Mouse (Mus musculus): ENCODE data around the gene Fbxo10.
"Not testable (repeated sequence)": the region's sequence is repeated elsewhere in the genome, so short reads cannot be mapped to it uniquely, and the experiment has no call there.

Fbxo10 gene

DNA sequence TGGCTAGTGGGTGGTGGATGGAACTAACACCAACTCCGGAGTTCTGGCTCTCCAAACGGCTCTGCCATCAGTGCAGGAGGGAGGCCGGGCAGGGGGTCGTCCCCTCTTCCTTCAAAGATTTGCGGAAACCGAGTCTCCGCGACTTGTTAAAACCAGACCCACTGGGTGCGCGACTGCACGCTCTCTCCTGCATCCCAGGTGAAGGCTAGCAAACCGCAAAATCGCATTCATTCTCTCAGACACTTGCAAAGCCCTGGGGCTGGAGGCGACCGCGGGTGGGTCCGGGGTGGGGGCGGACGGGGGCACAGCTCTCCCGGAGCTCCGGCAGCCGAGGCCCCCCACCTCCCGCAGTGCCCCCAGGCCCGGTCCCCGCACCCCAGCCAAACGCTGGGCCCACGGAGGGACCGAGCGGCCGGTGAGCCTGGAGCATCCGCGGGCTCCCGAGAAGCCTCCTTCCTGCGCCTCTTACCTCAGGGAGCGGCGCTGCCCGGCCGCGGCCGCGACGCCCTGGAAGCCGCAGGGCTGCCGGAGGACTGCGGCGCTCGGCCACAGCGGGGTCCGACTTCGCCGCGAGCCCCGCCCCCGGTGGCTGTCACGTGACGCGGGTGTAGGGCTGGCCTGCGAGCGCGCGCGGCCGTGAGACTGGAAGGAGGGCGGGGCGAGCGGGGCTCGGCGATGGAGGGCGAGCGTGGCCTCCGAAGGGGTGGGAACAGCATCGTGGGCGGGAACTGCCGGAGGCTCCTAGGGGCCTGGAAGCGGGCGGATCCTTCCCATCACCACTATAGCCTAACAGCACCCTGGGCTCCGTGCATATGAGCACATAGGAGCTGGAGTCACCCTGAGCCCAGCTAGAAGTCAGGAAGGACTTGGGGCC, at the start of gene Fbxo10:
Fbxo10 (minus strand) TSS at position 584 of the 874 bp plus-strand sequence.
- DNase-seq (ENCODE audit: low spot score in 2 of 2): peak; percentile 93 to 96

- DNase-seq (ENCODE audit: low spot score in 2 of 2): no peak
These were observed 46.6 kb upstream of the Fbxo10 start for GRCm38 (mm10) chr4:45131021-45131420.

- no peak for DNase-seq (ENCODE audit: low spot score in 2 of 2)
These were observed 36.9 kb upstream of the Fbxo10 start for GRCm38 (mm10) chr4:45121311-45121710.

GRCm38 (mm10) chr4:45108456-45109110, 24.2 kb upstream of the Fbxo10 start:
- DNase-seq (ENCODE audit: low spot score in 2 of 2): no peak

DNA sequence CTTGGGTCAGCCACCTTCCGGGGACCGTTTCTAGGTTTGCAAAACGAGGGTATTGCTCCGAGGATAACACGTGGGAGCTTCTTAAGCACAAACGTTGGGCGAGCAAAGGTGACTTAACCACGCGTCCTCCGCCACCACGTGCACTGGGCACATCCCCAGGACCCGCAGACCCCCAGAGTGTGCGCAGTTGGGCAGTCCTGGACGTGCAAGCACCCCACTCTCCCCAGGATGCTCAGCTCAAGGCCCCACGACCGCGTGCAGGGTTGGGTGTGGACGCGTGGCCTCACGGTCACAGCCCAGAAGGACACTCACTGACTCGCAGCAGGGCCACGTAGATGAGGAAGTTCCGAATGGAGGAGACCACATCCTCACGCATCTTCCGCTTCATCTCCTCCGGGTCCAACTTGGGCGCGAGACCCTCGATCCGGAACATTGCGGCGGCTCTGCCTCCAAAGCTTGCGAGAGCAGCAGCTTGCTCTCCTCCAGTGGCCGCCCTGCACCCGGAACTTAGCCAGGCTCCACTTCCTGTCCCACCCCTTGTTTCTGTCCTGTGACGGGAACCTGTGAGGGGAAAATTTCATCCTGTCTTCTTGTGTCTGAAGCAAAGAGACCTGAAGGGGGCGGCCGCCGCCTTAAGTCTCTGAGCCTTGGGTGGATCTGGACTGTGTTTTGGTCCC, 23.3 kb upstream of the Fbxo10 start, which contains the start of gene Tomm5:
Tomm5 (minus strand) TSS at position 514 of the 677 bp plus-strand sequence.
- peak; percentile 81 to 88 for DNase-seq (ENCODE audit: low spot score in 2 of 2)

DNA sequence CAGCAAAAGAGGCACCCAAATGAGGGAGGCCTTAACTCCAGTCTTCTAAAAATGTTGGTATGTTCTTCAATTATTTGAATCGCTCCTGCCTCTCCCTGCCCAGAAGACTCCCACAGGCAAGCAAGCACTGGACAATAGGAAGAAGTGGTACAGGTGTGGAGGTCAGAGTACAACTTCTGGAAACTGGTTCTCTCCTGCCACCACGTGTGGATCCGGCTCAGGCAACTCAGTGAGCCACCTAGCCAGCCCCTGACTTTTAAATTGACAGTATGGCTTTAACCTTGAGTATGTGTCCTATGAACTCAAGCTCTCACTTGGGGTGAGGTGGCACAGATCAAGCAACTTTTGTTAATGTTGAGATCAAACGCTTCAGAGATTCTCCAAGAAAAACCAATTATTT, 22.7 kb upstream of the Fbxo10 start:
- no peak for DNase-seq (ENCODE audit: low spot score in 2 of 2)

DNA sequence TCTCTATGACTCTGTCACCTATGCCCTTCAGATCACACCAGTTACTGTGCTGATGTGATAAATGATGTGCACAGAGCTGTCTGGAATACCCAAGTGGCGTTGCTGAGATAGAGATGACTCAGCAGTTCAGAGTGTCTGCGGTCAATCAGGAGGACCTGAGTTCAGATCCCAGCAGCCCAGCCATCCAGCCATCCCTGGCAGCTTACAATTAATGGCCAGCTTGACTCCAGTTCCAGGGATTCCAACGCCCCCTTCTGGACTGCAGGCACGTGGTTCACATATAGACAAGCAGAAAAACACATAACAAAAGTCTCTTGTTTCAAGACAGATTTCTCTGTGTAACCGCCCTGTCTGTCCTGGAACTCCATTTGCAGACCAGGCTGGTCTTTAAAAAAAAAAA, 22.0 kb upstream of the Fbxo10 start:
- no peak for DNase-seq (ENCODE audit: low spot score in 2 of 2)

GRCm38 (mm10) chr4:45097198-45097872, 12.9 kb upstream of the Fbxo10 start:
- DNase-seq (ENCODE audit: low spot score in 2 of 2): peak; percentile 58 to 87

DNA sequence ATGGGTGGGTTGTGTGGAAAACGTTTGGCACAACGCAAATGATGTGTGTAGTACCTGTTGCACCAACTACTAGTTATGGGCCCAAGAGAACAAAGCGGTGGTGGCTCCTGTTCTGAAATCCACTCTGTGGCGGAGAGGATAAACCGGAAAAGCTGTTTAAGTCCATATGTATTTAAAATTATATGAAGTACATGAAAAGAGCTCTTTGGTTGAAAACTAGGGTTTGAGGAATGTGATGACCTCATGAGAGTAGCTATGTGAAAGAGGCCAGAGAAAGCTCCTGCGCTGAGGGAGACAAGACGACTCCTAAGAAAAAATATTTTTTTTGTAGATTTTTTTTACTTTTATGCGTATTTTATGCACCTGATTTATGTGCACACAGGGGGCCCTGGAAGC, 489 bp upstream of the Fbxo10 start:
- no peak for DNase-seq (ENCODE audit: low spot score in 2 of 2)

DNA sequence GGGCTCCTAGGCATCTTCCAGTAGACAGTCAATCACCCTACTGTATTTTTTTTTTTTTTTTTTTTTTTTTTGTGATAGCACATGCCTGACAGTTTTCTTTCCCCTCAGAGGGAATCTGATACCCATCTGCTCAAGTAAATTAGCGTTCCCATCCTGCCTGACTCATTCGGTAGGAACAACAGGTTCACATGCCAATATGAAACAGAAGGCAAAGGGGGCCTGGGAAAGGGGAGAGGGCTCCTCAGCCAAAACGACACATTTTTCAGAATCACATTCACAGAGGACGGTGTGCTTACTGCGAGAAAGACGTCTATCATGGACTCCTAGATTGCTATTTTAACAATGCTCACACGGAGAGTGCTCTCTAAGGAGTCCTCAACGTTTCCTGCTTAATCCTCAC, 917 bp downstream of the Fbxo10 start:
- no peak for DNase-seq (ENCODE audit: low spot score in 2 of 2)

DNA sequence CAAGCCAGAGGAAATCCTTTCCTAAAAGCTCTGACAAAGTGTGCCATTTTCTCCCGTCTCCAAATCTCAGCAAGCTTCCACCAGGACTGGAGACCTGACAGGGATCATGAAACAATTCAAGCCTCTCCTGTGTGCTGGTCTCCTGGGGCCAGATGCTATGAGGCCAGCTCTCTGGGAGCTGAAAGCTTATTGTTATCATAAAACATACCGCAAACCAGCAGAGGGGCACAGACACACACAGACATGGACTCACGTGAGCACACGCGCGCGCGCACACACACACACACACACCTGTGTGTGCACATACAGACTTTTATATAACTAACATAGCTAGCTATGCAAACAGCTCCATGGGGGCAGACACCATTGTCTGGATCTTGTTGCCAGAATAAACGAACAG, 1.5 kb downstream of the Fbxo10 start:
- DNase-seq (ENCODE audit: low spot score in 2 of 2): no peak

- DNase-seq (ENCODE audit: low spot score in 2 of 2): not testable (repeated sequence)
These were observed 3.4 kb downstream of the Fbxo10 start for GRCm38 (mm10) chr4:45081041-45081440.

GRCm38 (mm10) chr4:45073544-45073943, 10.9 kb downstream of the Fbxo10 start:
- DNase-seq (ENCODE audit: low spot score in 2 of 2): peak in 1 of 2 experiments; percentile 28

- DNase-seq (ENCODE audit: low spot score in 2 of 2): no peak
These were observed 12.0 kb downstream of the Fbxo10 start for GRCm38 (mm10) chr4:45072261-45072973.

- DNase-seq (ENCODE audit: low spot score in 2 of 2): peak in 1 of 2 experiments; percentile 21
These were observed 16.7 kb downstream of the Fbxo10 start for GRCm38 (mm10) chr4:45067742-45068141.

GRCm38 (mm10) chr4:45066036-45066730, 18.2 kb downstream of the Fbxo10 start:
- no peak for DNase-seq (ENCODE audit: low spot score in 2 of 2)

DNA sequence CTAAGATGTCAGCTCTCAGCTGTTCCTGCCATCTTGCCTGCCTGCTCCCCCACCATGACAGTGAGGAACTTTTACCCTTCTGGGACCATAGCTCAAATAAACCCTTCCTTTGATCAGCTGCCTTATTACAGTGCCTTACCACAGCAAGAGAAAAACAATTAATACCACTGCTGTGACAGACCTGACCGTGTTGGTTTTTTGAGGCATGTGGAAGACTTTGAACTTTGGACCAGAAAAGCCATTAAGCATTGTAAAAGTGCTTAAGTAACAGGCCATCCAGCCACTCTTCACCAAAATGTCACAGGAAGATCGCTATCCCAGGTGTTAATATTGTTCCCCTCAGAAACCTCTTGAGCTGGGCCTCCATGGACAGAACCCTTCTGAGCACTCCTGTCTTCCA, 19.8 kb downstream of the Fbxo10 start:
- DNase-seq (ENCODE audit: low spot score in 2 of 2): no peak

- not testable (repeated sequence) for DNase-seq (ENCODE audit: low spot score in 2 of 2)
These were observed 20.6 kb downstream of the Fbxo10 start for GRCm38 (mm10) chr4:45063836-45064235.

DNA sequence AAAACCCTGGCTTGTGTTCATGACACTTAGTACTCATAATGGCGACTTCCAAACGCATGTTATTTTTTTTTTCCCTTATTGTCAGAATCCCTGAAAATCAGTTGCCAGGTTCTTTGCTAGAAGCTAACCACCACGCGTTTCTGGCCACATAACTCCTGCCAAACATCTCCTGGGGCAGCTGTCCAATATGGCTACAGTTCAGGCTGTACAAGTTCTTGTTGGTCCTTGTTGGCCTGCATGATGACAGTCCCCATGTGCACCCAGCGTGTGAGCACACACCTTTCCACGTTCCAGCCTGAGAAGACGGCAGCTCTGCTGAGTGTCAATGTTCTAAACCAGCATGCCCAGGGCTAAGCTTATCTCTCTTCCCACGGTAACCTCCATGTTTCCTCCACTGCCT, 29.0 kb downstream of the Fbxo10 start:
- no peak for DNase-seq (ENCODE audit: low spot score in 2 of 2)

GRCm38 (mm10) chr4:45054862-45055261, 29.5 kb downstream of the Fbxo10 start:
- DNase-seq (ENCODE audit: low spot score in 2 of 2): no peak

DNA sequence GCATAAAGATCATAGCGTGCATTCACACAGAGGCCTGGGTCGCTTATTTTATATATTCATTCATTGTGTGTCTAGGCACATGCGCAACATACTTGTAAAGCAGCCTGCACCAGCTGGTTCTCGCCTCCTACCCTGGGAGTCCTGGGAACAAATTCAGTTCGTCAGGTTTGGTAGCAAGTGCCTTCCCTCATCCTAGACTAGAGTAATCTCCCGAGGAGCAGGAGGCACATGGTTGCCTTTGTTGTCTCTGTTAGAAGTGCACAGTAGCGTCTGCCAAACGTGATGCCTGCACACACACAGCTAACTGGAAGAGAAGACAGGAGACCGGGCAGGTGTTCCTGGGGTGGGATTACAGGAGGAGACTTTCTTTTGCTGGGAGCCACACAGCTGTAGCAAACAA, 36.4 kb downstream of the Fbxo10 start:
- DNase-seq (ENCODE audit: low spot score in 2 of 2): no peak
